Mouse (Mus musculus) gastrocnemius, postnatal 25 days (tissue): ENCODE measurements around the gene Gm42906. TPM values are rescaled to one million over a fixed set of nuclear protein-coding genes. Genes with fewer than 3 reads are reported as not detected.

Source experiments
- DNase-seq: peaks from one replicate; pipeline ENCODE4 v3.0.0; 2022
- total RNA-seq, 2 experiments: library from RNA; stranded (reverse); gene quantifications; 1 replicate in 1 of 2; 2 replicates in 1 of 2; pipeline ENCODE4 v1.2.3; 2021

Gene Gm42906
- total RNA-seq, 2 experiments from 2014 or later: 0.91 to 1.9 TPM

- no peak for DNase-seq
These were observed 282.2 kb downstream of the Gm42906 start for GRCm38 (mm10) chr5:151145807-151146206.

GRCm38 (mm10) chr5:151143955-151144354 is 284.0 kb downstream of the Gm42906 start:
- DNase-seq: no peak

GRCm38 (mm10) chr5:151142671-151143601 is 285.0 kb downstream of the Gm42906 start:
- DNase-seq: peak; percentile 61

GRCm38 (mm10) chr5:151142241-151142640 is 285.7 kb downstream of the Gm42906 start:
- DNase-seq: peak; percentile 37

- DNase-seq: no peak
These were observed 290.1 kb downstream of the Gm42906 start for GRCm38 (mm10) chr5:151137901-151138300.

- no peak for DNase-seq
These were observed 290.7 kb downstream of the Gm42906 start for GRCm38 (mm10) chr5:151137311-151137710.

- no peak for DNase-seq
These were observed 292.0 kb downstream of the Gm42906 start for GRCm38 (mm10) chr5:151135965-151136364.

- DNase-seq: no peak
These were observed 292.7 kb downstream of the Gm42906 start for GRCm38 (mm10) chr5:151135078-151135826.

- no peak for DNase-seq
These were observed 293.8 kb downstream of the Gm42906 start for GRCm38 (mm10) chr5:151134202-151134601.

- DNase-seq: no peak
These were observed 294.2 kb downstream of the Gm42906 start for GRCm38 (mm10) chr5:151133744-151134143.

- peak; percentile 43 for DNase-seq
These were observed 298.2 kb downstream of the Gm42906 start for GRCm38 (mm10) chr5:151129762-151130161.

GRCm38 (mm10) chr5:151127298-151127717 is 300.7 kb downstream of the Gm42906 start:
- DNase-seq: no peak

- no peak for DNase-seq
These were observed 301.4 kb downstream of the Gm42906 start for GRCm38 (mm10) chr5:151126608-151127005.

GRCm38 (mm10) chr5:151125985-151126607 is 301.9 kb downstream of the Gm42906 start:
- DNase-seq: peak; percentile 22

GRCm38 (mm10) chr5:151117846-151118245 is 310.1 kb downstream of the Gm42906 start:
- no peak for DNase-seq

GRCm38 (mm10) chr5:151116192-151116887 is 311.6 kb downstream of the Gm42906 start:
- DNase-seq: no peak

- DNase-seq: peak; percentile 26
These were observed 315.2 kb downstream of the Gm42906 start for GRCm38 (mm10) chr5:151112743-151113142.

GRCm38 (mm10) chr5:151111080-151111871 is 316.7 kb downstream of the Gm42906 start:
- DNase-seq: no peak

GRCm38 (mm10) chr5:151110461-151110908 is 317.5 kb downstream of the Gm42906 start:
- peak; percentile 40 for DNase-seq

- DNase-seq: no peak
These were observed 318.1 kb downstream of the Gm42906 start for GRCm38 (mm10) chr5:151109822-151110221.

- DNase-seq: no peak
These were observed 319.0 kb downstream of the Gm42906 start for GRCm38 (mm10) chr5:151108955-151109354.
